Mouse (Mus musculus): Measurements from ENCODE around the gene Taf10. TPM values are rescaled to one million over a fixed set of nuclear protein-coding genes. Genes with fewer than 3 reads are reported as not detected.

The Taf10 gene
- polyA plus RNA-seq, 1 experiment from 2014 or later, result 175 TPM

DNA sequence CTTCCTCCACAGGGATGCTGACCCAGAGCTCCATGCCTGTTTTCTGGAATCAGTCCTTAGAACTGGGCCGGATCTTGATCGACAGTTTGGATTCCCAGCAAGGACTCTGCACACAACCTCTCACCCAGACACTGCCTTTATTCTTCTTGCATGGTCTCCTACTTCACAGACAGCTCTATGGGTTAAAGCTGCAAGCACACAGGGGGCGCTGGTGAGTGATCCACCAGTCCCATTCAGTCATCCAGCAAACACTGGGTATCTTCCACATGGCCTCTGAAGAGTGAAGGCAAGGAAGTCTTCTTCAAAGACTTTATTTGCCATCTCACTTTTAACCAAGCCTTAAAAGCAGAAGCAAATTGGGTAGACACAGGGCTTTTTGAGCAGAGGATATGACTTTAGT, 28.8 kb downstream of the Taf10 start:
- Histone ChIP-seq H3K4me1 (replicated peaks; ENCODE audit: control insufficient read depth, insufficient read depth, low read length) (no peaks in the 10 kb centered on the region), H3K27ac (ENCODE audit: low read depth, low read length) (no peak overlapping the region), H3K27me3 (ENCODE audit: control insufficient read depth, insufficient read depth, low read length) (no peaks in the 10 kb centered on the region), H3K4me2 (replicated peaks; ENCODE audit: low read depth, low read length) (no peak overlapping the region), H3K36me3 (ENCODE audit: control insufficient read depth, insufficient read depth, low read length) (no peaks in the 10 kb centered on the region), H3K4me3 (ENCODE audit: low read depth, low read length) (no peak overlapping the region), H3K9ac (ENCODE audit: low read depth, low read length) (no peak overlapping the region), H3K9me3 (ENCODE audit: control insufficient read depth, low read length) (no peaks in the 10 kb centered on the region)
- 62% methylated on average over 3 of the region's 3 CpGs for WGBS
- ATAC-seq (ENCODE audit: low FRiP score) (no peak), DNase-seq (ENCODE audit: low spot score) (no peak)

DNA sequence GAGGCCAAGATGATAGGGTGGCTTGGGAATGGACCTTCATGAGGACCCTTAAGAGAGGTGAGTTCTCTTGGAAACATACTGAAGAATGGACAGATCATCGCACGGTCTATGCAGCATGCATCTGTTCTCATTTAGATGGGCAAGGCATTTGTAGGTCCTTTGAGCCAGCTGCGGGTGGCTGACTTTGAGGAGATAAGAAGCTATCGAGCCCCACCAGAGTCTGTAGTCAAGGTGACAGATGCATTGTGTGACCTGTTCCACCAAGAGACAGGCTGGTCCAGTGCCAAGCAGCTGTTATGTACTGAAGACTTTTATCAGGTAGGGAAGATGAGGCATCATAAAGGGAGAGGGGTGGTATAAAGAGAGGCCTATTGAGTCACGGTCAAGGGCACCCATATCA, 35.4 kb downstream of the Taf10 start:
- no peaks in the 10 kb centered on the region for H3K27me3 ChIP-seq (ENCODE audit: control insufficient read depth, insufficient read depth, low read length)
- no peak overlapping the region for H3K4me3 ChIP-seq (ENCODE audit: low read depth, low read length)
- H3K36me3 ChIP-seq (ENCODE audit: control insufficient read depth, insufficient read depth, low read length), result no peaks in the 10 kb centered on the region
- no peaks in the 10 kb centered on the region for H3K9me3 ChIP-seq (ENCODE audit: control insufficient read depth, low read length)
- DNase-seq (ENCODE audit: low spot score), result no peak
- 95% methylated on average over 5 of the region's 5 CpGs for WGBS
- no peak overlapping the region for H3K4me2 ChIP-seq (replicated peaks; ENCODE audit: low read depth, low read length)
- H3K9ac ChIP-seq (ENCODE audit: low read depth, low read length), result no peak overlapping the region
- no peak for ATAC-seq (ENCODE audit: low FRiP score)
- H3K4me1 ChIP-seq (replicated peaks; ENCODE audit: control insufficient read depth, insufficient read depth, low read length), result no peaks in the 10 kb centered on the region
- H3K27ac ChIP-seq (ENCODE audit: low read depth, low read length), result no peak overlapping the region

DNA sequence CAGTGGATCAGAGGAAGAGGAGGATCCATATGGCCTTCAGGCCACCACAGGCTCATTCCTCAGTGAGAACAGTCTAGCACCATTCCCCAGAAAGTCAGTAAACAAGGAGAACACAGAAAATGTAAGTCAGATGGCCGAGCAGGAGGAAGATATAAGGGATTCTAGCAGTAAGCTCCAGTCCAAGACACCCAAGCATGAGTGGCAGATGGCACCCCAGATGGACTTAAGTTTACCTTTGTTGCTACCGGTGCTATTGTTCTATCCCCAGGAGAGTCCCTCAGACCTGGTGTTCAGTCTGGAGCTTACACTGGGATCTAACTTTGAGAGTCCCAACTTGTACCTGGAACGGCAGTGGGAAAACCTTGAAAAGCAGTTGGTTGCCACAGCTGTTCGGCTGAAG, 40.3 kb downstream of the Taf10 start:
- no peak overlapping the region for H3K4me2 ChIP-seq (replicated peaks; ENCODE audit: low read depth, low read length)
- H3K36me3 ChIP-seq (ENCODE audit: control insufficient read depth, insufficient read depth, low read length), result no peaks in the 10 kb centered on the region
- WGBS, result 84% methylated on average over 4 of the region's 4 CpGs
- H3K9me3 ChIP-seq (ENCODE audit: control insufficient read depth, low read length), result no peaks in the 10 kb centered on the region
- H3K4me1 ChIP-seq (replicated peaks; ENCODE audit: control insufficient read depth, insufficient read depth, low read length), result no peaks in the 10 kb centered on the region
- DNase-seq (ENCODE audit: low spot score) (no peak), ATAC-seq (ENCODE audit: low FRiP score) (no peak)
- H3K4me3 ChIP-seq (ENCODE audit: low read depth, low read length), result no peak overlapping the region
- H3K27ac ChIP-seq (ENCODE audit: low read depth, low read length), result no peak overlapping the region
- no peaks in the 10 kb centered on the region for H3K27me3 ChIP-seq (ENCODE audit: control insufficient read depth, insufficient read depth, low read length)
- no peak overlapping the region for H3K9ac ChIP-seq (ENCODE audit: low read depth, low read length)

DNA sequence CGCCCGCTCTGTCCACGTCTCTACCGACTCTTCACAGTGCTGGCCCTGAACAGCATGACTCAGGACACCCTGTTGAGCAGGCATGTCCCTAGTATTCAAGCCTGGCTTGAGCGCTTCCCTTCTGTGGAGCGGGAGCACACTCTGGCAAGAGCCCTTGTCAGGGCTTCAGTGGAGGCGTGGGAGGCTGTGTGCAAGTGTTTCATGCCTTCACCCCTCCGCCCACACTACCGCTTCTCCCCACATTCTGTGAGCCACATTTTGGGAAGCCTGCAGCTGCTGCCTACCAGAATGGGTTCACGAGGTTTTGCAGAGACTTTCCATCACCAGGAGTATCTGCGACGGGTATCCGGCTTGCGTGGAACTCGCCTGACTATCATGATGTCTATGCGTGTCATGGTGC, 41.0 kb downstream of the Taf10 start:
- Histone ChIP-seq H3K4me1 (replicated peaks; ENCODE audit: control insufficient read depth, insufficient read depth, low read length) (no peaks in the 10 kb centered on the region), H3K27ac (ENCODE audit: low read depth, low read length) (no peak overlapping the region), H3K4me3 (ENCODE audit: low read depth, low read length) (no peak overlapping the region), H3K27me3 (ENCODE audit: control insufficient read depth, insufficient read depth, low read length) (no peaks in the 10 kb centered on the region), H3K9me3 (ENCODE audit: control insufficient read depth, low read length) (no peaks in the 10 kb centered on the region), H3K4me2 (replicated peaks; ENCODE audit: low read depth, low read length) (no peak overlapping the region), H3K36me3 (ENCODE audit: control insufficient read depth, insufficient read depth, low read length) (no peaks in the 10 kb centered on the region), H3K9ac (ENCODE audit: low read depth, low read length) (no peak overlapping the region)
- ATAC-seq (ENCODE audit: low FRiP score) (no peak), DNase-seq (ENCODE audit: low spot score) (no peak)
- 81% methylated on average over 16 of the region's 16 CpGs for WGBS

GRCm38 (mm10) chr7:105690875-105691274, 53.3 kb downstream of the Taf10 start:
- ATAC-seq (ENCODE audit: low FRiP score) (no peak), DNase-seq (ENCODE audit: low spot score) (no peak)
- Histone ChIP-seq H3K9ac (ENCODE audit: low read depth, low read length) (no peak overlapping the region), H3K4me1 (replicated peaks; ENCODE audit: control insufficient read depth, insufficient read depth, low read length) (no peaks in the 10 kb centered on the region), H3K27ac (ENCODE audit: low read depth, low read length) (no peak overlapping the region), H3K27me3 (ENCODE audit: control insufficient read depth, insufficient read depth, low read length) (no peaks in the 10 kb centered on the region), H3K4me3 (ENCODE audit: low read depth, low read length) (no peak overlapping the region), H3K4me2 (replicated peaks; ENCODE audit: low read depth, low read length) (no peak overlapping the region), H3K9me3 (ENCODE audit: control insufficient read depth, low read length) (no peaks in the 10 kb centered on the region), H3K36me3 (ENCODE audit: control insufficient read depth, insufficient read depth, low read length) (no peaks in the 10 kb centered on the region)
- WGBS, result 90% methylated on average over 1 of the region's 1 CpGs

Other genes with a start within 250 kb of the Taf10 start
- gene Smpd1, start 190.0 kb downstream of the Taf10 start, polyA plus RNA-seq (2014; fragmentation: Nextera tagmentation; extraction: Ambion mirVana), result 51.2 and 52.5 TPM in 2 replicates
- gene Apbb1, start 162.7 kb downstream of the Taf10 start, polyA plus RNA-seq (2014; fragmentation: Nextera tagmentation; extraction: Ambion mirVana), result 94.6 and 112 TPM in 2 replicates
- not detected in 2 replicates for gene Hpx, start 144.2 kb downstream of the Taf10 start, polyA plus RNA-seq (2014; fragmentation: Nextera tagmentation; extraction: Ambion mirVana)
- 31.2 and 34.3 TPM in 2 replicates for gene Trim3, start 110.8 kb downstream of the Taf10 start, polyA plus RNA-seq (2014; fragmentation: Nextera tagmentation; extraction: Ambion mirVana)
- gene Timm10b, start 104.3 kb downstream of the Taf10 start, polyA plus RNA-seq (2014; fragmentation: Nextera tagmentation; extraction: Ambion mirVana), result 146 and 148 TPM in 2 replicates
- 69.7 and 73.2 TPM in 2 replicates for gene Arfip2, start 103.9 kb downstream of the Taf10 start, polyA plus RNA-seq (2014; fragmentation: Nextera tagmentation; extraction: Ambion mirVana)
- 10.2 and 10.8 TPM in 2 replicates for gene Gm45799, start 103.8 kb downstream of the Taf10 start, polyA plus RNA-seq (2014; fragmentation: Nextera tagmentation; extraction: Ambion mirVana)
- 0.85 and 1.2 TPM in 2 replicates for gene Dnhd1, start 93.5 kb downstream of the Taf10 start, polyA plus RNA-seq (2014; fragmentation: Nextera tagmentation; extraction: Ambion mirVana)
- gene Ilk, start 7.8 kb downstream of the Taf10 start, polyA plus RNA-seq (2014; fragmentation: Nextera tagmentation; extraction: Ambion mirVana), result 252 and 264 TPM in 2 replicates
- 33.1 and 44.1 TPM in 2 replicates for gene Rrp8, start 7.0 kb downstream of the Taf10 start, polyA plus RNA-seq (2014; fragmentation: Nextera tagmentation; extraction: Ambion mirVana)
- 43.3 and 51.5 TPM in 2 replicates for gene Tpp1, start 7.9 kb upstream of the Taf10 start, polyA plus RNA-seq (2014; fragmentation: Nextera tagmentation; extraction: Ambion mirVana)
- gene Dchs1, start 43.3 kb upstream of the Taf10 start, polyA plus RNA-seq (2014; fragmentation: Nextera tagmentation; extraction: Ambion mirVana), result 15.0 and 17.7 TPM in 2 replicates
- 274 and 290 TPM in 2 replicates for gene Mrpl17, start 66.7 kb upstream of the Taf10 start, polyA plus RNA-seq (2014; fragmentation: Nextera tagmentation; extraction: Ambion mirVana)
- 0.17 and 0.36 TPM in 2 replicates for gene Gm4070, start 209.6 kb upstream of the Taf10 start, polyA plus RNA-seq (2014; fragmentation: Nextera tagmentation; extraction: Ambion mirVana)